Mouse (Mus musculus) MEL (cell line): Measurements from ENCODE around the gene Mettl11b.

Source experiments
- CTCF ChIP-seq, 3 experiments: IDR thresholded peaks in 2 of 3; conservative IDR thresholded peaks in 1 of 3; 2 replicates each; pipeline ENCODE4 v1.5.1; 2011 to 2012; ENCODE audit warnings: low read length in 3 of 3, low read depth in 2 of 3, mild to moderate bottlenecking in 2 of 3, improper control_type of control experiment in 1 of 3, inconsistent platforms in 1 of 3, mixed read lengths in 1 of 3, moderate library complexity in 1 of 3; ENCODE audit not compliant: control insufficient read depth in 1 of 3, insufficient read depth in 1 of 3, poor library complexity in 1 of 3, severe bottlenecking in 1 of 3
- POLR2A ChIP-seq, 2 experiments: IDR thresholded peaks; 2 replicates each; pipeline ENCODE4 v1.6.1; 2011 to 2012; ENCODE audit warnings: low read length in 2 of 2, mild to moderate bottlenecking in 2 of 2, control low read depth in 1 of 2, improper control_type of control experiment in 1 of 2, low read depth in 1 of 2, moderate library complexity in 1 of 2; ENCODE audit not compliant: control insufficient read depth in 1 of 2, insufficient read depth in 1 of 2, poor library complexity in 1 of 2
- ZC3H11A ChIP-seq: IDR thresholded peaks from 2 replicates; pipeline ENCODE4 v1.6.1; 2012; ENCODE audit warnings: low read depth, mild to moderate bottlenecking, inconsistent platforms, low read length, improper control_type of control experiment

DNA sequence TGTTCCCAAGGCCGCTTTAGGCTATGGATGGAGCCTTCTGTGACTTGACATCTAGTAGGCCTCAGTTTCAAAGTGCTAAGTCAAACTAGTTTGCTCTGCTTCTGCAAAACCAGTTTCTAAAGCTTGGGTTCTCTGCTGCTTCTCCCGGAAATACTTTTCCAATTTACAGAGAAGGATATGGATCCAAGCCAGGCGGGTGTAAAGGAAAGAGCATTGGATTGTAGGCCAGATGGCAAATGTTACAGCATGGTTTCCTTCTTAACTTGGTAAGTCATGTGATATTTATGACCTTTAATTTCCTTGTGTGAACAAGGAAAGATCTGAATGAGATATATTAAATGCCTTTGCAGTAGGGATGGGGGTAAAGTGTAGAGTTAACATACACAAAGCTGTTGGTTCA lies 52.2 kb downstream of the Mettl11b start:
- no peak for TF ChIP-seq CTCF (IDR thresholded peaks at IDR 0.05 in 2 of 3, conservative IDR thresholded peaks at IDR 0.05 in 1 of 3; ENCODE audit: control insufficient read depth in 1 of 3, insufficient read depth in 1 of 3, low read depth in 2 of 3, low read length in 3 of 3, poor library complexity in 1 of 3, severe bottlenecking in 1 of 3)
- TF ChIP-seq POLR2A (IDR thresholded peaks at IDR 0.05; ENCODE audit: control insufficient read depth in 1 of 2, insufficient read depth in 1 of 2, low read depth in 1 of 2, low read length in 2 of 2, poor library complexity in 1 of 2) = no peak
- no peak for TF ChIP-seq ZC3H11A
